Mouse (Mus musculus) CH12.LX (cell line): ENCODE results near the gene Pate2. TPM values are rescaled to one million over a fixed set of nuclear protein-coding genes. Genes with fewer than 3 reads are reported as not detected.

Experiments
- DNase-seq: peaks from one replicate; pipeline ENCODE4 v3.0.0-alpha.2; 2013; ENCODE audit errors: extremely low read depth
- H3K27ac ChIP-seq: 2 replicates; pipeline ENCODE4 v1.5.1; 2012; ENCODE audit warnings: low read depth, mild to moderate bottlenecking, control low read depth, moderate library complexity; ENCODE audit not compliant: insufficient read depth
- H3K27me3 ChIP-seq: replicated peaks from 2 replicates; pipeline ENCODE3; 2012; ENCODE audit warnings: inconsistent platforms
- H3K36me3 ChIP-seq, 2 experiments: replicated peaks in 1 of 2; 2 replicates each; pipeline versions ENCODE3 to v1.6.1; 2012; ENCODE audit warnings: inconsistent platforms in 1 of 2, low read length in 1 of 2, mild to moderate bottlenecking in 1 of 2, mixed read lengths in 1 of 2, moderate library complexity in 1 of 2; ENCODE audit not compliant: control insufficient read depth in 1 of 2, insufficient read depth in 1 of 2
- H3K4me1 ChIP-seq, 2 experiments: 2 replicates each; pipeline ENCODE4 v1.6.1; 2012; ENCODE audit warnings: inconsistent platforms in 1 of 2, moderate library complexity in 1 of 2; ENCODE audit not compliant: insufficient read depth in 2 of 2, control insufficient read depth in 1 of 2
- H3K4me2 ChIP-seq: 2 replicates; pipeline ENCODE4 v1.6.1; 2012; ENCODE audit warnings: low read depth, mild to moderate bottlenecking, control low read depth; ENCODE audit not compliant: poor library complexity, insufficient read depth, severe bottlenecking
- H3K4me3 ChIP-seq, 3 experiments: fragments of 150-350 bp in 1 of 3; sonication (generic) in 1 of 3; replicated peaks in 1 of 3; 2 replicates each; pipeline versions ENCODE3 to v1.5.1; 2011 to 2012; ENCODE audit warnings: low read depth in 2 of 3, low read length in 2 of 3, mild to moderate bottlenecking in 2 of 3, moderate library complexity in 2 of 3, control low read depth in 1 of 3, improper control_type of control experiment in 1 of 3, inconsistent platforms in 1 of 3, mixed read lengths in 1 of 3; ENCODE audit not compliant: poor library complexity in 1 of 3
- H3K79me2 ChIP-seq: replicated peaks from 2 replicates; pipeline ENCODE4 v1.6.1; 2012; ENCODE audit warnings: mild to moderate bottlenecking, moderate library complexity; ENCODE audit not compliant: control insufficient read depth, poor library complexity, insufficient read depth, severe bottlenecking; ENCODE audit errors: extremely low read depth
- H3K9ac ChIP-seq: 2 replicates; pipeline ENCODE4 v1.6.1; 2012; ENCODE audit warnings: low read depth, mild to moderate bottlenecking, control low read depth, moderate library complexity; ENCODE audit not compliant: insufficient read depth
- H3K9me3 ChIP-seq: replicated peaks from 2 replicates; pipeline ENCODE3; 2012; ENCODE audit warnings: low read length, inconsistent platforms, mixed read lengths
- CHD2 ChIP-seq: IDR thresholded peaks from 2 replicates; pipeline ENCODE4 v1.6.1; 2011; ENCODE audit warnings: low read length, improper control_type of control experiment
- CTCF ChIP-seq, 2 experiments: IDR thresholded peaks in 1 of 2; conservative IDR thresholded peaks in 1 of 2; 2 replicates each; pipeline ENCODE4 v1.5.1; 2011 to 2012; ENCODE audit warnings: low read depth in 2 of 2, low read length in 2 of 2, improper control_type of control experiment in 1 of 2, inconsistent platforms in 1 of 2, mild to moderate bottlenecking in 1 of 2, moderate library complexity in 1 of 2
- E2F4 ChIP-seq: IDR thresholded peaks from 2 replicates; pipeline ENCODE4 v1.6.1; 2011; ENCODE audit warnings: low read depth, low read length, improper control_type of control experiment; ENCODE audit not compliant: insufficient replicate concordance
- ETS1 ChIP-seq: conservative IDR thresholded peaks from 2 replicates; pipeline ENCODE4 v1.6.1; 2012; ENCODE audit warnings: low read depth, mild to moderate bottlenecking, inconsistent platforms, low read length, improper control_type of control experiment, moderate library complexity
- HCFC1 ChIP-seq: IDR thresholded peaks from 2 replicates; pipeline ENCODE4 v1.6.1; 2012; ENCODE audit warnings: low read depth, mild to moderate bottlenecking, inconsistent platforms, low read length, improper control_type of control experiment
- IRF4 ChIP-seq: IDR thresholded peaks from 2 replicates; pipeline ENCODE4 v1.6.1; 2014; ENCODE audit warnings: low read depth, mild to moderate bottlenecking, inconsistent platforms, low read length, improper control_type of control experiment
- MAFK ChIP-seq: IDR thresholded peaks from 2 replicates; pipeline ENCODE4 v1.6.1; 2011; ENCODE audit warnings: low read length, improper control_type of control experiment; ENCODE audit not compliant: insufficient replicate concordance
- MAX ChIP-seq: IDR thresholded peaks from 2 replicates; pipeline ENCODE4 v1.6.1; 2011; ENCODE audit warnings: low read length, improper control_type of control experiment
- NELFE ChIP-seq: IDR thresholded peaks from 2 replicates; pipeline ENCODE4 v1.6.1; 2011; ENCODE audit warnings: low read depth, low read length, improper control_type of control experiment
- NRF1 ChIP-seq: IDR thresholded peaks from 2 replicates; pipeline ENCODE4 v1.6.1; 2014; ENCODE audit warnings: low read depth, mild to moderate bottlenecking, inconsistent platforms, low read length, improper control_type of control experiment, moderate library complexity
- PAX5 ChIP-seq: IDR thresholded peaks from 2 replicates; pipeline ENCODE4 v1.6.1; 2012; ENCODE audit warnings: low read length, inconsistent platforms, mixed read lengths
- POLR2AphosphoS2 ChIP-seq: IDR thresholded peaks from 2 replicates; pipeline ENCODE4 v1.6.1; 2011; ENCODE audit warnings: low read depth, low read length, improper control_type of control experiment
- SMC3 ChIP-seq: IDR thresholded peaks from 2 replicates; pipeline ENCODE4 v1.6.1; 2011; ENCODE audit warnings: low read depth, low read length, improper control_type of control experiment
- TCF12 ChIP-seq: IDR thresholded peaks from 2 replicates; pipeline ENCODE4 v1.6.1; 2014; ENCODE audit warnings: low read depth, mild to moderate bottlenecking, inconsistent platforms, low read length, improper control_type of control experiment
- UBTF ChIP-seq: IDR thresholded peaks from 2 replicates; pipeline ENCODE4 v1.6.1; 2012; ENCODE audit warnings: low read depth, mild to moderate bottlenecking, inconsistent platforms, low read length, improper control_type of control experiment, moderate library complexity
- USF1 ChIP-seq: IDR thresholded peaks from 2 replicates; pipeline ENCODE4 v1.6.1; 2014; ENCODE audit warnings: low read depth, mild to moderate bottlenecking, inconsistent platforms, low read length, improper control_type of control experiment
- USF2 ChIP-seq: conservative IDR thresholded peaks from 2 replicates; pipeline ENCODE4 v1.6.1; 2011; ENCODE audit warnings: low read depth, low read length, improper control_type of control experiment
- ZKSCAN1 ChIP-seq: IDR thresholded peaks from 2 replicates; pipeline ENCODE4 v1.6.1; 2012; ENCODE audit warnings: low read depth, inconsistent platforms, low read length, improper control_type of control experiment, borderline replicate concordance
- ZMIZ1 ChIP-seq: IDR thresholded peaks from 2 replicates; pipeline ENCODE4 v1.6.1; 2012; ENCODE audit warnings: low read depth, mild to moderate bottlenecking, inconsistent platforms, low read length, improper control_type of control experiment
- dilution Hi-C: fragments of 300-500 bp; cut with MboI; formaldehyde crosslinking; loops from 2 replicates; pipeline ENCODE4 v1.14.3; 2020; ENCODE audit warnings: low sequenced_read_pairs; ENCODE audit not compliant: extremely low pct_unique_long_range_greater_than_20kb, extremely low pct_ligation_motif_present
- in situ Hi-C: fragments of 300-500 bp; cut with MboI; formaldehyde crosslinking; loops from 3 replicates; pipeline ENCODE4 v1.14.3; 2019; ENCODE audit warnings: low sequenced_read_pairs, low pct_ligation_motif_present, low pct_unique_long_range_greater_than_20kb, mixed read lengths
- polyA plus RNA-seq: library from polyadenylated mRNA; unstranded; fragments of >175 nt; gene quantifications from 2 replicates; pipeline ENCODE4 v1.2.1, GENCODE M21; 2012; ENCODE audit warnings: low read depth; ENCODE audit not compliant: insufficient read length
- total RNA-seq, 2 experiments: library from RNA; depleted of rRNA; stranded (reverse); fragments of 300-350 nt in 1 of 2; fragments of >200 nt in 1 of 2; gene quantifications; 2 replicates each; pipeline ENCODE4 v1.2.3; 2012 to 2014

Gene Pate2
- total and polyA plus RNA-seq, 3 experiments: 0.24 to 1.0 (median 0.41) TPM

DNA sequence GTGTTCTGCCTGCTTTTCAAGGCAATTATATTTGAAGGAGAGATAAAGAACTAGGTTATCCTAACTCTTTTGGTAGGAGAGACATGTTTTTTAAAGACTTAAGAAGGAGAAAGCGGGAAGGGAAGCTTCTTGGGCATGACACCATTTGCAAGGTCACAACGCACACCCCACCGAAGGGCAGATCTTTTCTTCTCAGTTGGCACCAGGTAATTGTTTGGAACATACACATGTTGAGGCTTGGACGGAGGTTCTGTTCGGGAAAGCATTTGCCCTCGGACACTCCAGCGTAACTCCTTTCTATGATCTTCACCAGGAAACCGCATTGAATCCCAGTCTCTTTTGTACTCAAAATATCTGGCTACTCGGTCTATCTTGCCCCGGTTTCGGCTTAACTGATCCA is 9.0 kb upstream of the Pate2 start:
- dilution Hi-C loops: no loop called here
- in situ Hi-C loops: no loop called here
- H3K4me1 ChIP-seq: peaks cover 4 to 53% of the 10 kb centered on the region in 2 experiments; a peak in 2 of 4 replicates
- H3K9me3 ChIP-seq: no peaks in the 10 kb centered on the region
- peaks cover 22 to 38% of the 10 kb centered on the region in 2 experiments for H3K36me3 ChIP-seq
- DNase-seq: no peak
- H3K9ac ChIP-seq: no peak overlapping the region
- peaks cover 25% of the 10 kb centered on the region for H3K27me3 ChIP-seq
- TF ChIP-seq MAX: no peak
- TF ChIP-seq USF1: no peak
- TF ChIP-seq CTCF (conservative IDR thresholded peaks at IDR 0.05 in 1 of 2, IDR thresholded peaks at IDR 0.05 in 1 of 2; ENCODE audit: low read depth in 2 of 2, low read length in 2 of 2): no peak
- no peak for TF ChIP-seq PAX5
- no peak for TF ChIP-seq NRF1
- H3K27ac ChIP-seq: no peak overlapping the region
- no peak overlapping the region for H3K4me3 ChIP-seq
- H3K79me2 ChIP-seq: peaks cover 48% of the 10 kb centered on the region
- H3K4me2 ChIP-seq: peak overlapping the region; percentile 29; the same call in 1 of the 2 replicates

DNA sequence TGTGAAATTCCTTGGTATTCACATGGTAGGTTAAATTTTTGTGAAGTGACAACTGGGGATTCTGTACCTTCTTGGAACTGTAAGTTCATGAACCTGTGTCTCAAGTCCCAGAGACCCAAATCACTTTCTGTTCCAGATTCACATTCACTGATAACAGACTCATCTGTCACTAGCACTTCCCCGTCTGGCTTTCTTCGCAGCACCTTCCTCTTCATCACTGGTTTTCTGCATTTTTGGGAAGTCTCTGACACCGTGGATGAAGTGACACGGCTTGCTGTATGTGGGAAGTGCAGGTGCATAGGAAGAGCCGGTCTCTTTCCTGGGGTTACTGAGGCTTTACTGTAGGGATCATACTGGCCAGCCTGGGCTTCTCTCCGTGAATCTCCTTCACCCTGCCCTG is 8.5 kb upstream of the Pate2 start:
- peaks cover 25 to 43% of the 10 kb centered on the region in 2 experiments for H3K36me3 ChIP-seq
- dilution Hi-C loops: no loop called here
- TF ChIP-seq ETS1: no peak
- no peak for TF ChIP-seq POLR2AphosphoS2
- no peak for TF ChIP-seq E2F4
- TF ChIP-seq ZMIZ1: peak; percentile 65; the same call in 1 of the 2 replicates

DNA sequence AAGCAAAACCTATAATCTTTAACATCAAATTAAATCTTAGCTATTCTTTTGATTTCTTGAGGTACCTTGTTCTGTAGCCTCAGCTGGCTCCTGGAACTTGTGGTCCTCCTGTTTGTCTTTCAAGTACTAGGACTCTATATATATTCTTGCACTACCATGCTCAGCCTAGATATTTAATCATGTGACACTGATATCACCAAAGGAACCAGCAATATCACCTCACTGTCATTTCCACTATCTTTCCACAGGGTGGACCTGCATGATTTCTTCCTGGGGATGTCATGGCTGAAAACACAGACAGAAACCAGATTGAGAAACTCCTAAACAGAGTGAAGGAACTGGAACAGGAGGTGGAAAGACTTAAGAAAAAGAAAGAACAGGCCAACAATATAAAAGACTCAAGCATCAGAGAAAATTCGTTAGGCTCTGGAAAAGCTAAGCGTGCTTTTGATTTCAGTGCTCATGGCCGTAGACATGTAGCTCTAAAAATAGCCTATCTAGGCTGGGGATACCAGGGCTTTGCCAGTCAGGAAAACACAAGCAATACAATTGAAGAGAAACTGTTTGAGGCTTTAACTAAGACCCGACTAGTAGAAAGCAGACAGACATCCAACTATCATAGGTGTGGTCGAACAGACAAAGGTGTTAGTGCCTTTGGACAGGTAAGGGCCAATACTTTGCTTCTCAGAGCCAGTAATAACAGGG is 5.4 kb upstream of the Pate2 start:
- H3K4me1 ChIP-seq: peaks cover 4 to 65% of the 10 kb centered on the region in 2 experiments; a peak in 2 of 4 replicates
- dilution Hi-C loops: no loop called here
- no peaks in the 10 kb centered on the region for H3K27me3 ChIP-seq
- peaks cover 59% of the 10 kb centered on the region for H3K79me2 ChIP-seq
- TF ChIP-seq HCFC1 (no peak), SMC3 (no peak), USF2 (no peak), UBTF (no peak), ZKSCAN1 (no peak), IRF4 (no peak), PAX5 (no peak), MAFK (no peak), CHD2 (no peak), TCF12 (no peak), ZMIZ1 (no peak), NELFE (no peak)
- no peak overlapping the region for H3K27ac ChIP-seq
- no peak overlapping the region for H3K4me3 ChIP-seq
- H3K9me3 ChIP-seq: no peaks in the 10 kb centered on the region
- no peak overlapping the region for H3K9ac ChIP-seq
- peaks cover 35 to 57% of the 10 kb centered on the region in 2 experiments for H3K36me3 ChIP-seq
- no peak for DNase-seq
- in situ Hi-C loops: no loop called here
- no peak overlapping the region for H3K4me2 ChIP-seq

More for the DNA sequence above, 8.5 kb upstream of the Pate2 start:
- no peak for DNase-seq
- Histone ChIP-seq H3K9me3 (no peaks in the 10 kb centered on the region), H3K4me3 (no peak overlapping the region), H3K4me1 (peaks cover 4 to 56% of the 10 kb centered on the region in 2 experiments; a peak in 2 of 4 replicates), H3K79me2 (peaks cover 53% of the 10 kb centered on the region), H3K4me2 (peak overlapping the region; percentile 10; the same call in 1 of the 2 replicates), H3K27me3 (peaks cover 21% of the 10 kb centered on the region), H3K9ac (no peak overlapping the region), H3K27ac (0 out of 2 replicates have a peak overlapping the region, but pooled peaks have one; percentile 36)
- in situ Hi-C loops: no loop called here
